Mouse (Mus musculus) telencephalon, adult 2 months (tissue): ENCODE results near the gene Mtrex.

Source experiments
- DNase-seq: peaks from one replicate; pipeline ENCODE4 v3.0.0-alpha.2; 2011; ENCODE audit warnings: low read depth, low spot score

Mtrex gene

DNA sequence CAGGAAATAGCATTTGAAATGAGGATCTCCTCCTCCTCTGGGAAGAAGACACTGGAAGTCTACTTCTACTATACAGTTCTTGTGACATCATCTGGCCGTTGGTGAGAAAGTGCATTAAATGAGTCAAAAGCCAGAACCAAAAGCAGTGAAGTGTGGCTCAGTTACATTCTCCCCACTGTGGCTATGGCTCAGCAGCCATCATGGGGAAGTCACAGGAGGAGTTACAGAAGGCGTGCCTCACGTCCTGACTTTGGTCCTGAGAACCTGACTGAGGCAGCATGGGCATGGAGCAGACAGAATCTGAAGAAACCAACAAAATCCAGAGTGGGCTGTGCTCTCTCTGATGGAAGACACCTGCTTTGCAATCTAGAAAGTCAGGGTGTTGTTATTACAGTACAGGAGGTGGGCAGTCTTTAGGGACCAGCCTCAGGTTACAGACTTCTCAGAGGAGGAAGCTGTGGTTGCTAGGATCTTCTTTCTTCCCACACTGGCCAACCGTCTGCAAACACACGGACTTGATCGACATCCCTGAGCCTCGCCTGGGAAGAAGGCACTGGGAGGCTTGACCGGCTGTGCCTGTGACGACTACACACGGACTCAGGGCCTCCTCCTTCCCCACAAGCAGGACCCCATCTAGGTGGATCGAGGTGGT, 57.0 kb downstream of the Mtrex start:
- DNase-seq = no peak

DNA sequence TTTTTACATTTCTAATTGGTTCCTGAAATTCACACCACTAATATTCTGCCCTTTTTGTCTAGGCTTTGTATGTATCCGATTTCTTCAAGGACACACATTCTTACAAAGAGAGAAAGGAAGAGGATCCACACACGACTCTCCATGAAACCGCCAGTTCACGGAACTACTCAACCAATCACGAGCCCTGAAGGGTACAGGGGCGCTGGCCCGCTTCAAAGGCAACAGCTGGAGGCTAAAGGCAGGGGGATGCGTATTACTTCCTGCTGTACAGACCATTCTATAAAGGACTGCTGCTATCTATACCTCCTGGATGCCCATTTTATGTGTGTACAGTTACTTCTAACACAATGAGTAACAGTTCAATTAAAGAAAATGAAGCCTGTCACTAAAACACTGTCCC, 59.8 kb downstream of the Mtrex start:
- DNase-seq = no peak

DNA sequence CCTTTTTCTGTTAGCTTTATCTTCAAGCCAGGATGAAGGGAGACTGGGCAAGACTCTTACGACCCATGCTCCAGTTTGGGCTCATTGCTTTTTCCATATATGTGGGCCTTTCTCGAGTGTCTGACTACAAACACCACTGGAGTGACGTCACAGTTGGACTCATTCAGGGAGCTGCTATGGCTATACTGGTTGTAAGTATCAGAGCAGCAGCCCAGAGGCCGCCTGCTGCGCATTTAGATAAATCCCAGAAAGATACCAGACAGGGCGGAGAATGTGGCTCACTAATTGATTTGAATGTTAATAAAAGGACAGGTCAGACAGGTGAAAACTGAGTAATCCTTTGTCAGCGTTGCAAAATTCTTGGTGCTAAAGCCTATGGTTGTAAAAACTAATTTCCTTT, 60.4 kb downstream of the Mtrex start:
- DNase-seq = no peak

DNA sequence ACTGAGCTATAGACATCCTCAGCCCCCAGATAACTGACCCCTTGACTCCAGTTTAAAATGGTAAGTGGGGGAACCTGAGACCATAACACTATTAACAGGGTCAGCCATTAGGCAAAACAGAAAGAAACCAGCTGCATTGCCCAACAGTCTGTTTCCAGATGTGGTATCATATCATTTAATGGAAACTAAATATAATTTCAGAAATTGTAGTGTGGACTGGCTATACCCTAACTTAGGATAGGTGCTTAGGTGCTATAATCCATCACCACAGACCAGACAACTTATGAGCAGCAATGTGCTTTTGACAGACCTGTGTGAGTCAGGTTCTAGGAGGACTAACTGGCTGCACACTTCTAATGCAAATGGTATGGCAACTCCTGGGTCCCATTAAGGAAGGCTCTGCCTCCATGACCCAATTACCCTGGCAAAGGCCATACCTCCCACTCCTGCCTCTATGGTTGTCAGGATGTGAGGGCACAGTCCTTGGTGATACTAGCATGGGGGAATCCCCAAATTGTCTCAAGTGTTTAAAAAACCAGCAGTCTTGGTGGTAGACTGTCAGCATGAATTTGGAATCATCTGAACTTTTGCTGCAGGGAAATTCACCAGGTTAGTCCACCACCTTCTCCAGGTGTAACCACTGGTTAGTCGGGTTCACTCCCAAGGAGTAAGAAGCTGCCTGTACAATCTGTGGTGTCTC, 64.1 kb downstream of the Mtrex start:
- DNase-seq = no peak

DNA sequence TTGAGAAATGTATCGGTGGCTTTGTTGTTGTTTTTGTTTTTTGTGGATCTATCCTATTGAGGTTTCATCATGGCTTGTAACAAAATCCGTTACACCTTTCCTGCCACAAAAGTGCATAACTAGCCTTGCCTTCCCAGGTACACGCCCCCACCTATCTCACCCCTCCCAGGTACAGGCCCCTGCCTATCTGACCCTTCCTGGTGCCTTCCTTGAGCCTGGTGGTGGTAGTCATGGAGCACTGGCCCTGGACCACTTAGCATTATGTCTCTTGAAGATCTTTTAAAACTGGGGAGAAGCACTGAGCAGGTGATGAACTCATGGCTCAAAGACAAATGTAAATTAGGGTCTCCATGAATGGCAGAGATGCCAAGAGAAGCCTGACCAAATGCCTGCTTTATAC, 64.9 kb downstream of the Mtrex start:
- DNase-seq = no peak

DNA sequence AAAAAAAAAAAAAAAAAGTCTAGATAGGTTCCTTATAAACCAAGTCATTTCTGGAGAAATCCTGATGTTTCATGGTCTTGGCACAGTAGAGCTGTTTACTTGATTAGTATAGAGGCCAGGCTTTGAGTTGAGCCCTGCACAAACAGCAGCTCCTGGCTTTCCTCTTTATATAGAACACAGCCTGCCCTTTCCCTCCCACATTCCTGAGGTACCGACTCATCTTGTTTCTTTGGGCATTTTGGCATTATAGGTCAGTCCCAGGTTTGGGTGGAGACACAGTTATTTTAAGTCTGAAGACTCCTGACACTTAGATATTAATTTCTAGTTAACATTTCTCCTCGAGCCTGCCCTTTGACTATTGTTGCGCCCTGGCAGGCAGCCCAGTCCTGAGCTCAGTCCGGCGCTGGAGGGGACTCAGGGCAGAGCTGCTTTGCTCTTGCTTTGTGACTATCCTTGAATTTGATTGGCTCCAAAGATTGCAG, 65.3 kb downstream of the Mtrex start:
- no peak for DNase-seq

DNA sequence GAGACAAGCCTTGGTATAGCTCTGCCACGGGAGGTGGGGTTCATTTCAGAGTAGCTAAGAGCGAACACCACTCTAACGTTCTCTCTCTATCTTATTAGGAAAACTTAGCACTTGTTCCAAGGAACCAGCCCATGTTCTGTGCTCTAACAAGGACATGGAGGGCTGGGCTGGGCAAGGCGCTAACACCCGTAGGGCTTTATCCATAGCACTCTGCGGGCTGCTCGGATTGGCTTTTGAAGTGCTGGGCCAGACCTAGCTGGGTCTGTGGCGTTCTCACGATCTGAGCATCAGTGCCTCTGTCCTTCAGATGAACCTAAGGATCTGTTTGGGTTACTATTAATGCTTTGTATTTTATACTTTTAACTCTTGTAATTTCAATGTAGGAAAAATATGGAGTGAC, 66.3 kb downstream of the Mtrex start:
- DNase-seq = no peak

DNA sequence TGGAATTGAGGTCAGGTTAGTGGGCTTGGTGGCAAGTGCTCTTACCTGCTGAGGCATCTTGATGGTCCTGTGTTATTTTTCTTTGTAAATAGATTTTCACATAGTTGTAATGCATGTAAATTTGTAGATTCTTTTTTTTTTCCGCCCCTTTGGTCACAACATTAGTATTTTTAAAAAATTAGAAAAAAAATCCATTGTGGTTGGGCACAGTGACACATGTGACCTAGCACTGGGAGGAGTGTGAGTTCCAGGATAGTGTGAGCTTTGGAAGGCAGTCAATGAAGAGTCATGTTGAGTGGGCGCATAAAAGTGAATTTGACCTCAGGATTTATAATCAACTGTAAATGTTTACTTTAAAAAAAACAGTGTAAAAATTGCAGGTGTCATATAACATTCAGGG, 66.8 kb downstream of the Mtrex start:
- no peak for DNase-seq

DNA sequence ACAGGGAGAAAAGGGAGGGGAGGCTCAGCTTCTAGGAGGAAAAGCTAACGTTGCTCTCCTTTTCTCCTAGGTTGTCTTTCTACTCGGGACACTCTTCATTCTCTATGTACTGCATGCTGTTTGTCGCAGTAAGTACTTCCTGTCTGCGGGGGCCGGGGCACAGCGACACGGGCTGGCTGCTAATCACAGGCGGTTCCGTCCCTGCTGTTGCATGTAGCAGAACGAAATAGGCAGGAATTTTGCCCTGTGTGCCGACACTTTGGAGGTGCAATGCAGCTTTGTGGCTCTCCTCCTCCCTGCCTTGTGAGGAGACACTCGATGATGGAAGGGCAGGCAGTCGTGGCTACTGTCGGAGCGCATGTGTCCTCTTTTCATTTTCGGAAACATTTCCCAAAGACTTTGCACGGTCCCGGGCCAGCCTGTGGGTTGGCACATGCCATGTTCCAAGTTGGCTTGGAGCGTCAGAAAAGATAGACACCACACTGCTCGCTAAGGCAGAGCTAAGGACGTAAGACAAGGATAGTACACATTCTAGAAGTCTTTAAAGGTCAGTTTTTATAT, 67.5 kb downstream of the Mtrex start:
- no peak for DNase-seq

DNA sequence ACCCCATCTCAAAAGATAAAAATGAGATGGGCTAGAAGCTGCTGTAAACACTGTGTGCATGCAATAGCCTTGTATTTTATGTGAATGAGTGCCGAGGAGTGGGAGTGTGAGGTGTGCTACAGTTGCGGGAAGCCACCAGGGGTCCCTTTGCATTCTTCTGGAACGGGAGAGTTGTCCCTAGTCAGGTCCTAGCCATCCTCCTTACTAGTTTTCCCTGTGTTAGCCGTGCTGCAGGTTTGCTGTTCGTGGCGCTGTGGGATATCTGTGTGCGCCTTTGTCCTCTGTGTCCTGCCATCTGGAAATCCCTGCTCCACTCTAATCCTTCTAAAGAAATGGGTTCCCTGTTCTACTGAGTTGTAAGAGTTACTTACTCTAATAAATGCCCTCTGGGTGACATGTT, 69.3 kb downstream of the Mtrex start:
- DNase-seq = no peak

DNA sequence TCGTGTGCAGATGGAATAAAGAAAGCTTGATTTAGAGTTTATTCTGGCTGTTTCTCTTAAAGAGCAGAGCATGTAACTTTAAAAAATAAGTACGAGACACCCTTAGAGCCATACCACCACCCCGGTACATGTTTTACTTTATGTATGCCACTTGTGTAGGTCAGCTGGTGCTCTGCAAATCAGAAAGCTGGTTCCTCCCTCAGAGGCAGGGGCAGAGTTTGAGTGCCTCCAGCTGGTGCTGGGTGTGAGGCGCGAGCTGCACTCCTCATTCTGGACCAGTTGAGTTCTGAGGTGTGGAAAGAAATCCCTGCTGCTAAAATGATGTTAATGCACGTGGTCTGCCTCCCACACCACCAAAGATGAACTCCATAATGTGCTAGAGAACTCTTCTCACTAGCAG, 72.8 kb downstream of the Mtrex start:
- DNase-seq = peak; percentile 17

DNA sequence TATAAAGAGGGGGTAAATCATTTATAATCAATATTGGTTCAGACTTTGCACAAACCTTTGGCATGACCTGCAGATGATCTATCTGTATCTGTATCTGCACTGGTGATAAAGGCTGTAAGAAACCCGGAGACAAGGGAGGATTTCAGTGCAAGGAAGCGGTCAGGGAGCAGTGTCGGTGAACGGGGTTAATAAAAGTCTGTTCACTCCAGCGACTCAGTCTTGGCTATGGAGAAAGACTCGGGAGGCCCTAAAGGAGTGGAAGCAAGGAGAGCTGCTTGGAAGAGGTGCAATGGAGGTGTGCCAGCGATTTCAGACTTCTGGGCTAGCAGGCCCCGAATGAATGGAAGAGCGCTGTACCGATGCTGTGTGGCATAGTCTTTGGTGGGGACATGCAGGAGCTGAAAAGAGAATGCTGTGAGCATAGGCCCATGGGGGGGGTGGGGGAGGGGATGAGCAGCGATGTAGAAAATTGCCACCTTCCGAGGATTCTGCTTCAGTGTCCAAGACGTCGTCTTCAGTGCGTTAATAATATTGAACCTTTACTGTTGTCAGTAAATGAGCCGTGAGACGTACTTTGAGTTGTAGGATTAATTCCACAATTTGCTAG, 73.4 kb downstream of the Mtrex start:
- DNase-seq = no peak

DNA sequence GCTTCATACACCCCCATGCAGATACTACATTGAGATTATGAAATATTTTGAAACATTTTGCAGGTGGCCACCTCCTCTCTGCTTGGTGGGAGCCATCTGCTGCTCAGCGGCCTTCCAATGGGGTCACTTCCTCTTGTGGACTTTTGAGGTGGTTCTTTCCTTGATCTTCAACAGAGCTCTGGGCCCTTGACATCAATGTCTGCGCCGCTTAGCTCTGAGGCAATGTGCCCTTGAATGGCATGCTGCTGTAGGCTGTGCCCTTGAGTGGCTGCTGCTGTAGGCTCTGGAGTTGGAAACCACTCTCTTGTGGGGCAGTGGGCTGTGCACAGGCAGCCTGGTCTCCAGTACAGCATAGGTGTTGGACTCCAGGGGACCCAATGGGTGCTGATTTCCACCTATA, 81.3 kb downstream of the Mtrex start:
- no peak for DNase-seq

DNA sequence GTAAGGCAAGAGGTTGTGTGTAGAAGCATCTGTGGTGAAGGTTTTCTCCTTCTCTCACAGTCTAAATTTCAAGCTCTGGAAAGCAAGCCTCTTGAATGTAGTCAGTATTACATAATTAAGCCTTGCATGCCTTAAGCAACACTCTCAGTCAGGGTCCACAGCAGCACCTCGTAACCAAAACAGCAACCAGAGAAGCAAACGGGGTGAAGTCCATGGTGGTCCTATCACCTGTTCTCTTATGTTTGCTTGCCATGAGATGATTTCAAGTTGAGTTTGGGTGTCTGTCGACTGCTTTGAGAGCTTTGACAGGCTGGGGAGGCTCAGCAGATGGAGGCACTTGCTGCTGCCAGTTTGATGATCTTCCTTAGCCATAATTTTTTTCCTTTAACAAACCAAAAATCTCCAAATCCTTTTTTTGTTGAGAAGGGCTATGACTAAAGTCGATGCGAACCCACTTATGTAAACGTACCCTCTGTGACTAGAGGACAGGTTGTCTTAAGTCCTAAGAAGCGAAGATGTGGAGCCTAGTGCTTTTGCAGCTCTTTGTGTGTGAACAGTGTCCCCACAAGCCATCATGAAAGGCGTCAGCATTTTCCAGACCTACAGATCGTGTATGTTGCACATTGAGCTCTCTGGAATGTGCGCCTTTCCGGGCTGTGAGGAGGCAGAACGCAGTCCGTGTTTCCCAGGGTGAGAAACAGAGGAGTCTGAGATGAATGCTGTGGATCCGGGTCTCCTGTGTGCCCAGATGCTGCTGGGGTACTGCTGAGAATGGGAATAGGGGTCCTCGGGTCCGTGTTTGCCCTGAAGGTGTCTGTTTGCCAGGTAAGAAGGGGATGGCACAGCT, 86.7 kb downstream of the Mtrex start:
- peak; percentile 41 for DNase-seq

DNA sequence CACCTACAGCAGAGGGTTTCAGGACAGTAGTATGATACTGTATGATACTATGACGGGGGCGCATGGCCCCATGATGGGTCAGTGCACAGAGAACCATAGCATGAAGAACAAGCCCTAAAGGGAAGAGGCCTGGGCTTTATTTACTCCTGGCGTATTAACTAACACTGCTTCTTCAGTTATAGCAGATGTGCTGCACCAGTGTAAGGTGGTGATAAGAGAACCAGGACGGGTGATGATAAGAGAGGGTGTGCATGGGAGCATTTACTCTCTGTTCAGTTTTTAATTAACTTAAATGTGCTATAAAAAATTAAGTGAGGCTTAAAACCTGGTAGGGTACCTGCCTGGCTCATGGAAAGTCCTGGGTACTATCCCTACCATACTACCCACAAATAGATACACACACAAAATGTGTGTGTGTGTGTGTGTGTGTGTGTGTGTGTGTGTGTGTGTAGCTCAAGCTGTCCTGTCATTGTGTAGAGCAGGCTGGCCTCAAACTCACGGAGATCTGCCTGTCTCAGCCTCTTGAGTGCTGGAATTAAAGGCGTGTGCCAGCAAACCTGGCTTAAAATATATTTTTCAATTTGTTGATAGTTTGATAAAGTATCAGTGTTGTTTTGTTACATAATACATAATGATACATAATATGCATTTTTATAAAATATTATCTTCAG, 88.5 kb downstream of the Mtrex start:
- no peak for DNase-seq

DNA sequence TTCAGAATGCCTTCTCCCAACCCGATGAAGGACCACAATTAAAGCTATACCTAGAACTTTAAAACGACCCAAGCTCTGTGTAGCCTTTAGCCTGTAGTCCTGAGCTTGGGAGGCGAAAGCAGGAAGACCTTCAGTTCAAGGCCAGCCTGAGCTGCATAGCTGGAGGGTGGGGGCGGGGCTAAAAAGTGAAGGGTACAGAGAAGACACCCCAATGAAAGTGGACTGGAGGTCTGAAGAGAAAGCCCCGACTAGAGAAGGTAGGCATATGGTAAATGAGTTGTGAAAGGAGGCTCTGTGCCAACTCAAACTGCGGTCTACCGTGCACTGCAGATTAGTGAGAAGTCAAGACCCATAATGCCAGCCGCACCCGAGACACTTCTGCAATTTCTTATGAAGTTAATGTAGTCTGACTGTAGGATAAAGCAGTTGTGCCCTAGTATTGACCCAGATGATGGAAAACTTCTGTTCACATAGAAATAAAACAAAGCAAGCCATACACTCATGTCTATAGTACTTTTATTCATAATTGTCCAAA, 89.5 kb downstream of the Mtrex start:
- no peak for DNase-seq

DNA sequence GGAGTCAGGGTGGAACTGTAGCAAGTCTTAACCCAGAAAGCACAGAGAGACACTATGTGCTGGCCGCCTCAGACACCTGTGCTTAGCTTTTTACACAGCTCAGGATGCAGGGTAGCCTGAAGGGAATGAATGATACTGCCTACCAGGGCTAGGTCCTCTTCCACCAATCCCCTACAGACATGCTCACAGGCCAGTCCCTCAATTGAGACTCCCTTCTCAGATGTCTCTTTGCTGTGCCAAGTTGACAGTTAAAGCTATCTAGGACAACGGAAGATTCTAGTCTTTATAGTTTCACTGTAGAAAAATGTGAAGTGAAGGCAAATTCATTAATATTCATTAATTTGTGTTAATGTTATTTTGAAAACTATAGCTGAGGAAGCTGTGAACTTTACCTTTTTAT, 90.2 kb downstream of the Mtrex start:
- DNase-seq = no peak

DNA sequence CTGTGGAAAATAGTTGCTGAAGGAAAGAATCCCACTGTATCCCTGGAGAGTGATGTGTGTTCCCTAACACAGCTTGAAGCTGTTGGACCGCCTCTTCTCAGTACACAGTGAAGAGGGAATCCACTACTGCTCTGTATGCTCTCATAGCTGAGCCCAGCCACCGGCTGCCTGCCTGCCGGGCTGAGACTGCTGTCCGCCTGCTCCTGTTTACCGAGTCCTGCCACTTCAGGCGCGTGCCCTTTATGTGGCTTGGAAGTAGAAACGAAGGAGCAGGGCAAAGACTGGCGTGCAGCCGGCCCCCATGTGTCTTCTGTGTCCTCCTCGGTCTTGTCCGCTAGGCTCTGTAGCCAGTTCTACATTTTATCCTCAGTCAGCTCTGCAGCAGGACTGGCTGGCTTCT, 92.1 kb downstream of the Mtrex start:
- DNase-seq = no peak

DNA sequence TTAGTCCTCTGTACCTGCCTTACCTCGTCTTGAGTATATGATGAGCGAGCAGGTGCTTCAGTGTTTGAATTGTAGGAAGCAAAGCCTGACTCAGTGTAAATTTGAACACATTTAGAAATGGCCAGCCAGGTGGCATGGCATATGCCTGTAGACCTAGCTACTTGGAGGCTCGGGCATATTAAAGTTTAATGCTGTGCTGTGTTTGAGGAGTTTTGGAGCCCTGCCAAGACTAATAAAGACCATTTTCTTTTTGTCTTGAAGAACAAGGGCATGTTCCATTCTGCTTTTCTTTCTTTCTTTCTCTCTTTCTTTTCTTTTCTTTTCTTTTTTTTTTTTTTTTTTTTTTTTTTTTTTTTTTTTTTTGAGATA, 93.3 kb downstream of the Mtrex start:
- DNase-seq = no peak

DNA sequence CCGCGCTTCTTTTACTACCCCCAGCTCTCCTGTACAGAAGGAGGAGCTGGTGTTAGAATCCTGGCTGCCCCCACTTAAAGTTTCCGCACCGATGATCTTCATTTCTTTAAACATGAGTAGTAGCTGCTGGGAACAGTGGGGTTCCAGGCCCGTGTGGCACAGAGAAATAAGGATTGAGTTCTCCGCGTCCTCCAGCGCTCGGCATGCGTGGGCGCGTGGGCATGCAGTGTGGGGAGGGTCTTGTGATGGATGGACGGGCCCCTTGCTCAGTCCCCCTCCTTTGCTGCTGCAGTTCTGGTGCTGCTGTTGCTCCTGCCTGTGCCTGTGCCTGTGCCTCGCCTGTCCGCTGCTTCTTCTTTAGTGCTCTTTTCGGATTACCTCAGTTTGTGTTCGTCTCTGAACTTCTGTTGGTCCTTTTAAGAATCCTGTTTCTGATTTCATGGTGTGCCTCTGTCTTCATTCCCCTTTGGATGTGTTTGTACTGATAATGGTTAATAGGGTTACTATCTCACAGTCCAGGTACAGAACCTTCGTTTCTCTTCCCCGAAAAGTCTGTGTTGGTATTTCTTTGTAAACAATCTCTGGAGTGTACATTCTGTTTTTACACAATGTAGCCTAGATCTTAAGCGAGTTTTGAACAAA, 93.8 kb downstream of the Mtrex start:
- DNase-seq = no peak

DNA sequence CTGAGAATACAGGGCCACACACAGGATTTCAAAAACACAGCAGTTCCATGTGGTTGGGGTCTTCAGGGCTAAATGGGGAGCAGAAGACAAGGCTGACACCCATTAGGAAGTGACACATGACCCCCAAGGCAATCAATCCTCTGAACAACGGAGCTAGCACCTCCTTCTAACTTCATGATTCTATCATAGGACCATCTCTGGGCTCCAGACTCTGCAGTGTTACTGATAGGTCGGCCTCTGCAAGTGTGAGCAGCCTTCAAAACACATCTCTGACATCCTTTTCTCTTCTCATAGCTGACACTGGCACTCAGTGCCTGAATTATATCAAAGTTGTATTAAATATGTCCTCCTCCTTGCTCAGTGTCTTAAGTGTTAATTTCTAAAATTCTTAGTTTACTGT, 94.6 kb downstream of the Mtrex start:
- DNase-seq = no peak
